Mouse (Mus musculus) Patski (cell line): Measurements from ENCODE around the gene Nckap5l. TPM values are rescaled to one million over a fixed set of nuclear protein-coding genes. Genes with fewer than 3 reads are reported as not detected.

Experiments used
- ATAC-seq: fragments of 100-300 bp; one replicate; pipeline ENCODE4 v1.8.0; 2021
- CTCF ChIA-PET: fragments of 350-600 bp; sonication (Branson Sonifier 250); formaldehyde crosslinking; loops from one replicate; lab custom pipeline; 2022; ENCODE audit warnings: inconsistent platforms; lab: Charles Lee
- POLR2A ChIA-PET: fragments of 350-600 bp; sonication (Branson Sonifier 250); formaldehyde crosslinking; loops from one replicate; lab custom pipeline; 2022; ENCODE audit warnings: antibody characterized with exemption, inconsistent platforms; lab: Charles Lee
- DNase-seq: peaks from one replicate; pipeline ENCODE4 v3.0.0-alpha.2; 2011; ENCODE audit warnings: low read depth, low spot score
- H3K27me3 ChIP-seq: fragments of 371-371 bp; one replicate; pipeline ENCODE4 v1.5.1; 2021
- CTCF ChIP-seq: fragments of 100-300 bp; IDR thresholded peaks from one replicate; pipeline ENCODE4 v1.5.1; 2021
- in situ Hi-C: fragments of 300-500 bp; cut with MboI; formaldehyde crosslinking; loops from 3 replicates; pipeline ENCODE4 v1.11.1; 2018; ENCODE audit warnings: low pct_unique_long_range_greater_than_20kb, mixed read lengths
- polyA plus RNA-seq: library from polyadenylated mRNA; unstranded; gene quantifications from one replicate; pipeline ENCODE4 v1.2.3, GENCODE M21; 2021

Nckap5l gene
- polyA plus RNA-seq, 1 experiment from 2014 or later, result 10.8 TPM

DNA sequence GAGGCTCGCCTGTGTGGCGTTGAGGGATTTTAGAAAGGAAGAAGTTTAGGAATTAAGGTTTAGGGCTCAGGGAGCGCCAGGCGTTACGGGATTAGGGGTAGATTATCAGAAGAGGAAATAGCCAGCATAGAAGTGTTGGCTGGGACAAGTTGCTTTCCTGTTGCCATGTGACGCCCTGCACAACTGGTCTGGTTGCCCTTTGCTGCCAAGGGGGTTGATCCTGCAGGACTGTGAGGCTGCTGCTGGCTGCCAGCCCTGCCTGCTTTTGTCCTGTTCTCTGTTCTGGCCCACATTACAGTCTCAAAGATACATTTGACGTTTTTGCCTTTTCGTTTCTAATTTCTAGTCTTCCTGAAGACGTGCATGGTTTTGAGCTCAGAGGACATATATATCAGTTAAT is 52.4 kb downstream of the Nckap5l start:
- H3K27me3 ChIP-seq, result no peaks in the 10 kb centered on the region
- ChIA-PET POLR2A (no interaction called here), CTCF (interaction anchor here (1.5 to 4.8 kb wide), 2 partner anchors 9 to 11 kb away, joined by 4 to 21 read pairs; no protein-coding TSS in a partner anchor)
- ATAC-seq (no peak), DNase-seq (no peak)
- in situ Hi-C loops, result no loop called here
- TF ChIP-seq CTCF, result no peak

DNA sequence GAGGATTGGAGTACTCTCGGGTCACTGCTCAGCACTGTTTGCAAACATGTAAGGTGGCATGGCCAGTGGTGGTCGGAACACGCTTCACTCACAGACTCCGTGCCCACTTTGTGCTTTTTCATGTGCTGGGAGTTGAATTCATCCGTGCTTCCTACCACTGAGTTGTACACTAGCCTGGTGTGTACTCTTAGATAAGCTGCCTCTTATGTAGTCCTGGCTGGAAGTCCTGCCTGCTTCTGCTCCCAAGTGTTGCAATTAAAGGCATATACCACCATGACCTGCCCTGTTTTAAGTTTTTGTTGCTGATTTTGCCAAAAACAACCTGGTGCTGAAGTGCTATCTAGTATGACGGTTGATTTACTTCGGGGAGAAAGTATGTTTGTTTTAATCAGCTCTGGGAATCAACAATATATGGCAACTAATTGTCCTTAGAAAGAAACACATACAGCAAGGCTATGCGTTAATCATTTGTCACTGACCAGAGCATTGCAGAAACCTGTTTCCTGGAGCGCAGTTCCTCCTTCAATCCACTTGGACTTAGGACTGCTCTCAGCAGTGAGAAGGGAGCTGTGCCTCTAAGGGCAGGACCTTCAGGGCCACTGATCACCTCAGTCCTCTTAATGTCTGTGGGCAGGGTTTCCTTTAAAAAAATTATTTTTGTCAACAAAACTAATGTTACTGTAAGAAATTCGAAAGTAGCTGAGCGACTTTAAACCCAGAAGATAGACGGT is 54.2 kb downstream of the Nckap5l start:
- no peak for DNase-seq
- no peaks in the 10 kb centered on the region for H3K27me3 ChIP-seq
- TF ChIP-seq CTCF, result no peak
- POLR2A ChIA-PET, result no interaction called here
- CTCF ChIA-PET, result interaction anchor here (1.0 to 4.8 kb wide), 2 partner anchors 13 to 19 kb away, joined by 3 to 21 read pairs; no protein-coding TSS in a partner anchor
- in situ Hi-C loops, result no loop called here
- no peak for ATAC-seq

DNA sequence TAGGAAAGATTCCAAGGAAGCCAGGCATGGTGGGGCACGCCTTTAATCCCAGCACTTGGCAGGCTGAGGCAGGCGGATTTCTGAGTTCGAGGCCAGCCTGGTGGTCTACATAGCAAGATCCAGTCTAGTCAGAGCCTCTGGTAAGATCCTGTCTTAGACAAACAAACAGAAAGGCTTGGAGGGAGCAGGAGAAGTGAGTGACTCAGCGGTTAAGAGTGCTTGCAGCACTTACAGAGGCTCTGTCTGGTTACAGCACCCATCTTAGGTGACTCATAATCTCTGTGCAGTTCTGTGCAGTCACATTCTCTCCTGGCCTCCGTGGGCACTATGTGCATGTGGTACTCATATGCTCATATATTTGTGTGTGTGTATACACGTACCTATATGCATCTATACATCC is 56.9 kb downstream of the Nckap5l start:
- in situ Hi-C loops, result no loop called here
- TF ChIP-seq CTCF, result no peak
- DNase-seq, result peak; percentile 59
- ChIA-PET CTCF (interaction anchor here (1.6 kb wide), 1 partner anchor 16 kb away, joined by 5 read pairs; no protein-coding TSS in a partner anchor), POLR2A (no interaction called here)
- no peaks in the 10 kb centered on the region for H3K27me3 ChIP-seq
- ATAC-seq, result peak; percentile 81

DNA sequence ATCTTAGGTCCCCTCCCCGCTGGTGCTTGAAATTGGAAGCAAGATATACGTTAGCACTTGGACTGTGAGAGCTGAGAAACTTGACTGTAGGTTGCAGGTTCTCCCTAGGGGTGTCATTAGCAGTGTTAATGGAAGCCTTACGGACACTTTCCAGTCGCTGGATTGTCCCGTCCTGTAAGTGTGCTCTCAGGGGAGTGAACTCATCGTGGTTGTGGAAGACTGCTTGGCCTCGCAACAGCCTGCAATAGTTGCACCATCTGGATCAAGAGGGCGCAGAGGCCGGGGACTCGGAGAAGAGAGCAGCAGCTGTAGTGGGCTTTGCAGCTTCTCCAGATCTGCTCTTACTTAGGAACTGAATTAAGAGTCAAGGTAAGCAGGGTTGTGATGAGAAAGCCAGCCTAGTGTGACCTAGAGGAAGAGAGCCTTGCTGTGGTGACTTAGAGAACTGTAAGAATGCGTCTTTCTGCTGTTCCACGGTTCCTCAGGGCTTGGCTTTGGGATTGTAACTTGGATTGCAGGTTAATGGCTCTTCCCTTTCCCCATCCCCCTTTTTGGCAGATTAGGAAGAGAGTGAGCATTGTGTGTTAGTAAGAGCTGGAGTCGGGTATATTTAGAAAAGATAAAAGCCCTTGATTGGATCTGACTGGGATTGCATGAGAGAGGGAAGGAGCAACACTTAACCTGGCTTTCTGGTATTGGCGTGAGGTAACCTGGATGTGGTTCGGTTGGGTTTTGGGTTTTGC is 57.9 kb downstream of the Nckap5l start:
- in situ Hi-C loops, result no loop called here
- POLR2A ChIA-PET, result no interaction called here
- no peaks in the 10 kb centered on the region for H3K27me3 ChIP-seq
- ATAC-seq (no peak), DNase-seq (no peak)
- TF ChIP-seq CTCF, result no peak
- CTCF ChIA-PET, result no interaction called here

DNA sequence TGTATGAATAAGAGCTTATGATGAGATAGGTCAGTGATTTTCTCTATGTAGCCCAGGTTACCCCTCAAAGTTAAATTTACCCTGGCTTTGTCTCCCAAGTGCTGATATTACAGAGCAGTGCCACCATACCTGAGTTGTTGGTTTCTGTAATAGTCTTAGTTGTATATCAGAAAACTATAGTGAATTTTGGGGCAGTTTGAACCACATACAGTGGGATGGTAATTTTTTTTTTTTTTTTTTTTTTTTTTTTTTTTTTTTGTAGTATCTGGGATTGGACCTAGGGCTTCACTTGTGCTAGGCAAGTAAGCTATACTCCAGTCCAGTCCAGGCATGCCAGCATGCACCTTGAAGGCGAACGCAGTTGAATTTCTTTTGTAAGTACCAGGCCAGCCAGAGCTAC is 59.9 kb downstream of the Nckap5l start:
- CTCF ChIA-PET, result no interaction called here
- no peak for TF ChIP-seq CTCF
- H3K27me3 ChIP-seq, result no peaks in the 10 kb centered on the region
- DNase-seq (no peak), ATAC-seq (no peak)
- POLR2A ChIA-PET, result interaction anchor here (0.5 to 0.7 kb wide), 3 partner anchors 9 to 623 kb away, joined by 3 to 4 read pairs (median 3); no protein-coding TSS in a partner anchor
- in situ Hi-C loops, result no loop called here

DNA sequence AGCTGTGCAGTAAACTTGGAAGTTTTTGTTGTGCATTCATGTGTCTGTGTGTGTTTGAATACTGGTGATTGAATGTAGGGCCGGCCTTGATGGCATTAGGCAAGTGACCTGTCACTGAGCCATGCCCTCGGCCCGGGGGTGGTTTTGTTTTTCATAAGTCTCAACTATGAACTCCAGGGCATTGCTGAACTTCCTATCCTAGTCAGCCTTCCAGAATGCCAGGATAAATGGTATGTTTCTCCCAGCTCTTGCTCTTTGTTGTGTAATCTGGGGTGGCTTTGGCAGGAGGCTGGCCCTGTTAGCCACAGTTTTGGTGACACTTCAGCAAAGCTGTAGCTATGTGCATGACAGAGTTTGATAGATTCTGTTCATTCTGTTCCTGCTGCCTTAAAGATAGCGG is 60.7 kb downstream of the Nckap5l start:
- no peaks in the 10 kb centered on the region for H3K27me3 ChIP-seq
- DNase-seq, result no peak
- ChIA-PET CTCF (interaction anchor here (0.9 to 1.1 kb wide), 3 partner anchors 8 to 73 kb away, joined by 3 to 4 read pairs (median 3); no protein-coding TSS in a partner anchor), POLR2A (interaction anchor here (0.5 kb wide), 1 partner anchor 624 kb away, joined by 3 read pairs; no protein-coding TSS in a partner anchor)
- no peak for ATAC-seq
- in situ Hi-C loops, result no loop called here
- TF ChIP-seq CTCF, result no peak

DNA sequence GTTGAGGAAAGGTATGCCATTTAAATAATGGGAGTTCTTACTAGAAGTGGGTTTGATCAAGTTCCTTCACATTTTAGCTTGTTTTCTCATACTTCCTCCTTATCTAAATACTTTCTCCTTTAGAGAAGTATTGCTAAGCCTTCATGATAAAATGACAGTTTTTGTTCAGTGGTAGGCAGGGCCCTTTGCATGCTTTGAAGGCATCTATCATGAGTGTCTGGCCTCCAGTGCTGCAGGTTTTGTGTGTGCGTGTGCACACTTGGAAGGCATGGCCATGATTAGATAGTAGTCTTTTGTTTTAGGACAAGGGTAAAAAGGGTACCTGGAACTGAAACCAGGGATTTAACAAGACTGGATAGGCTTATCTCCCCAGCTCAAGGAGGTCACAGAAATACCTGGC is 61.1 kb downstream of the Nckap5l start:
- ChIA-PET POLR2A (no interaction called here), CTCF (interaction anchor here (0.9 to 1.1 kb wide), 3 partner anchors 8 to 73 kb away, joined by 3 to 4 read pairs (median 3); no protein-coding TSS in a partner anchor)
- no peaks in the 10 kb centered on the region for H3K27me3 ChIP-seq
- TF ChIP-seq CTCF, result no peak
- ATAC-seq, result no peak
- no peak for DNase-seq
- in situ Hi-C loops, result no loop called here

DNA sequence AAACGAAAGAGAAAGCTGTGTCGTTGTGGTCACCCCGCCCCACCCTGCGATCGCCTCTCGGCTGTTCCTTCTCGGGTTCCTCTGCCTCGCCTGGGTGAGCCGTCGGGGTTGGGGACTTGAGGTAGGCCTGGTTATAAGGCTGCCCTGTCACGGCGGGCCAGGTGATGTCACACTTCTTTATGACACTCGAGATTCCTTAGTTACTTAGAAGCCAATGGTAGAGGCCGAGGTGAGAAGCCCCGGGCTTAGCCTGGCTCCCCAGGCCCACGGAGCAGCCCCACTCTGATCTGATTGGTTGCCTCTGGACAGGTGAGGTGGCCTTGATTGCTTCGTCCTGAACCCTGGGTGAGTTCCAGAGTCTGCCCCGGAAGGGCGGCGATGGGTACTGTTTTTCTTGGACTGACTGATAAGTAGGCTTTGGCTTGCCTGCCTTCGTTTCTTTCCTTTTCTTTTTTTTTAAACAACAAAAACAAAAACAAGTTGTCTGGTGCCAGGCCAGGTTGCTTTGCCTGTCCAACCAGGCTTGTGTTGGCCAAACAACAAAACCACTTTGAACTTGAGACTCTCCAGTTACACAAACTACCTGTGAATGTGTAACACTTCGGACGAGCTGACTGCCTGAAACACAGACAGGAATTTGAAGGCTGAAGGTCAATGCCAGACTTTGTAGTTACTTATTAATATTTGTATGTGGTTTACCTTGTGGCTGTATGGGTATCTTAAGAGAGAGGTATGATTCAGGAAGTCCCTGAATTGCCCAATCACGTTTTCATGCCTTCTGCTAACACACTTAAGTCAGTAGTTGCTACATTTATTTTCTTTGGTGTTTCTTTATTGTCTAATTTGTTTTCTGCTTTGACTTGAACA is 63.9 kb downstream of the Nckap5l start:
- no peak for TF ChIP-seq CTCF
- POLR2A ChIA-PET, result interaction anchor here (0.8 kb wide), 1 partner anchor 287 kb away, joined by 3 read pairs; no protein-coding TSS in a partner anchor
- H3K27me3 ChIP-seq, result no peaks in the 10 kb centered on the region
- in situ Hi-C loops, result no loop called here
- no peak for ATAC-seq
- CTCF ChIA-PET, result interaction anchor here (0.8 to 1.2 kb wide), 3 partner anchors 9 to 23 kb away, joined by 3 to 4 read pairs (median 3); no protein-coding TSS in a partner anchor
- DNase-seq, result no peak

DNA sequence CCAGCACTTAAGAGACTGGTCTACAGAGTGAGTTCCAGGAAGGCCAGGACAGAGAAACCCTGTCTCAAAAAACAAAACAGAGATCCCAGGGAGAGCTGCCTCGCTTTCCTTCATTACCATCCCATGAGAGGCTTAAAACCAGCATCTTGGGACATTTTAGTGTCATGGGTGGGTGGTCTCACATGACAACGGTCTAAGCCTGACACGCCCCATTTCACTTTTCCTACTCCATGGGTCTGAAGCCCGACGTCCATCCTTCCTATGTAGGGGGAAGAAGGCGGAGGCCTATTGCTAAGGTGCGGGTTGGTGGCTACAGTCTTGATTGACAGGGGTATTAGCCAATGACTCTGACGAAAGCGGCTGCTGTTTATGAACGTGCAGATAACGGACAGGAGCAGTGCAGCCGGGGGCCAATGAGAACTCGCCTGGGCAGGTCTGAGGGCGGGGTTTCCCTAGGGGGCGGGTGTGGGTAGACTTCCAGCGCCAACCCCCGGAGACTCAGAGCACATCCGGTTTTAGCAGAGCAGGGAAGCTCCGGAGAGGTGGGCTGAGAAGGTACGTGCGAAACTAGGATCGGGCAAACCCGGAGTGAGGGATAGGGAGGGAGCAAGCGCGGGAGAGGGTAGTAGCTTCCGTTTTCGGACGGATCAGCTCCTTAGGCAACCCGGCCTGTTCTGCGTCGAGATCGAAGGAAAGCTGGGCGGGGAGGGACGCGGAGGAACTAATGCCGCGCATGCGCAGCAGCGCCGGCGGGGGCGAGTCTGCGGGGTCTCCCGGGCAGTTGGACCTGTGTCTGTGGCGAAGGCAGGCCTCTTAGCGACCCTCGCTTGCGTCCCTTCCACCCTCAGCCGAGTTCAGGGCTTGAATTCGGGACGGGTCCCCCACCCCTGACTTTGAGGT is 64.8 kb downstream of the Nckap5l start, which contains the start of gene Tmbim6:
Gene Tmbim6, plus strand, starts transcription at position 397 of the 900 bp plus-strand sequence.
- no peak for TF ChIP-seq CTCF
- no peaks in the 10 kb centered on the region for H3K27me3 ChIP-seq
- in situ Hi-C loops, result no loop called here
- ChIA-PET CTCF (interaction anchor here (1.1 to 1.2 kb wide), 2 partner anchors 10 to 24 kb away, joined by 3 to 4 read pairs; no protein-coding TSS in a partner anchor), POLR2A (interaction anchor here (0.8 kb wide), 1 partner anchor 286 kb away, joined by 3 read pairs; no protein-coding TSS in a partner anchor)
- DNase-seq (peak; percentile 98), ATAC-seq (peak; percentile 94)
